Mouse (Mus musculus) kidney, adult 18-20 months (tissue): ENCODE results near the gene Ttc39b.
A peak's percentile ranks its signal among the peaks of the same experiment; 100 is the strongest.
"Not testable (repeated sequence)": the region's sequence is repeated elsewhere in the genome, so short reads cannot be mapped to it uniquely, and the experiment has no call there.

ENCODE experiments used
- DNase-seq: peaks from one replicate; pipeline ENCODE4 v3.0.0; 2021

Gene Ttc39b

GRCm38 (mm10) chr4:83272917-83273615, 51.0 kb downstream of the Ttc39b start:
- no peak for DNase-seq

DNA sequence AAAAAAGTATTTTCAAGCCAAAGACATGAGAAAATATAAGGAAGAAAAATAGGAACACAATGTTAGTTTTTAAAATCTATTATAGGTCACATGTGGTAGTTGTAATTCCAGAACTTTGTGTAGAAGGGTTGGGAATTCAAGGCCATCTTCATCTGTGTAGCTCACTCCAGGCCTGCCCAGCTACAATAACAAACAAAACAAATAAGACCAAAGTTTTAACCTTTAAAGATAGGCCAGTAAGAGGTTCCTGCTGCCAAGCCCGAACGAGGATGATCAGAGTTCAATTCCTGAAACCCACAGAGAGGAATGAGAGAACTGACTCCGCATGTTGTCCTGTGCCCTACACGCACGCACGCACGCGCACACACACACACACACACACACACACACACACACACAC, 53.6 kb downstream of the Ttc39b start:
- no peak for DNase-seq

DNA sequence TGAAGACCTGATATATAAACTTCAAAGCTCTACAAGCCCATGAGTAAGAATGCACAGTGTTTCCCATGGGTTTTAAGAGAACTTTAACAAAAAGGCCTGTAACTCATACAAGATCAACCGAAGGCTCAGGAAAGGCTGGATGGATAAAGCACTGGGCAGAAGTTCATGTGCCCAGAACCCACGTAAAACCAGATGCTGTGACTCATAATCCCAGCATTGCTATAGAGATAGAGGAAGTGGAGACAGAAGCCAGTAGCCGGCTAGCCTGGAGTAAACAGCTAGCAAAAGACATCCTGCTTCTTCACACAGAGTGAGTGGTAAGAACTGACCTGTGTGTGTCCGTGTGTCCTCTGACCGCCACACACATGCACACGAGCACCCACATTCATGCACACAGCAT, 54.4 kb downstream of the Ttc39b start:
- DNase-seq: no peak

GRCm38 (mm10) chr4:83265926-83266692, 57.9 kb downstream of the Ttc39b start:
- DNase-seq: no peak

GRCm38 (mm10) chr4:83264832-83265231, 59.2 kb downstream of the Ttc39b start:
- DNase-seq: no peak

- DNase-seq: peak; percentile 40
Measured at GRCm38 (mm10) chr4:83261998-83262397, 62.1 kb downstream of the Ttc39b start.

GRCm38 (mm10) chr4:83259690-83260089, 64.4 kb downstream of the Ttc39b start:
- DNase-seq: no peak

DNA sequence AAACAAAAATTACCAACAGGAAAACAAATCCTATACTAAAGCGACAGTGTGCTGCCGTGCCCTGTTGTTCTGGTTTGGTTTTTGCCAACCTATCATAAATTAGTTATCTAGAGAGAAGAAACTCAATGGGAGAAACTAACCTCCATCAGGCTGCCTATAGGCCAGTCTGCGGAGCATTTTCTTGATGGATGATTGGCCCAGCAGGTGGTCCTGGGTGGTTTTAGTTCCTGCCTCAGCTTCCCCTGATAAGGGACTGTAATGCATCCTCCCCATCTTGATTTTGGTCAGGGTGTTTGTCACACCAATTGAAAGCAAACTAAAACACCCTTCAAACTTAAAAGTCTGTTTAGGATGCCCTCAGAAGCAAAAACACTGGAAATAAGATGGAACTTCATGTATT, 65.8 kb downstream of the Ttc39b start:
- no peak for DNase-seq

- no peak for DNase-seq
Measured at GRCm38 (mm10) chr4:83257279-83258260, 66.5 kb downstream of the Ttc39b start.

GRCm38 (mm10) chr4:83256779-83257178, 67.3 kb downstream of the Ttc39b start:
- DNase-seq: peak; percentile 38

DNA sequence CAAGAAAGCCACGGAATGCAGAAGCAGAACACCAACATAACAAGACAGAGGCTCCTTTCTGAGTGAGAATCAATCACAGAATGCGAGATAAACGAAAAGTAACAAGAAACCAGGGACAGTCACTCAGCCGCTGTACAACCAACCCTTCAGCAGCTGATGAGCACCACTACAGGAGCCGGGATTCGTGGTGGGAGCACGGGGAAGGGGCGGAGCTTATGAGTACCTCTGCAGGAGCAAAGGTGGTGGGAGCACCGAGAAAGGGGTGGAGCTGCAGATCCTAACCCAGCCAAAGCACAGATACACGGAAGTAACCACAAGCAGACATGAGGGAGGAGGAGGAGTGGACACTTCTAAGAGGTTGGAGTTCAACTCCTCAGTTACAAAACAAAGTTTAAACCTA, 69.1 kb downstream of the Ttc39b start:
- no peak for DNase-seq

DNA sequence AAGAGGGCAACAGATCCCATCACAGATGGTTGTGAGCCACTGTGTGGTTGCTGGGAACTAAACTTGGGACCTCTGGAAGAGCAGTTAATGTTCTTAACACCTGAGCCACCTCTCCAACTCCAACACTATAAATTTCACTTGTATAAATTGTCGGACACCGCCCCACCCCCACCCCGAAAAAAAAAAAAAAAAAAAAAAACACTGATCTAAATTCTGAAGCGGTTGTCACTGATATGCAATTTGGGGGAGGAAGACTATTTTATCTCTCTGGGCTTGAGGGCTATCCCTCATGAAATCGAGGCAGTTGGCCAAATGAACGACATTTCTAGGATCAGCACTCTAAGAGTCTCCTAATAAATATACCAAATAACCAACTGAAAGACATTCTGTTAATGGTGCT, 70.4 kb downstream of the Ttc39b start:
- no peak for DNase-seq

DNA sequence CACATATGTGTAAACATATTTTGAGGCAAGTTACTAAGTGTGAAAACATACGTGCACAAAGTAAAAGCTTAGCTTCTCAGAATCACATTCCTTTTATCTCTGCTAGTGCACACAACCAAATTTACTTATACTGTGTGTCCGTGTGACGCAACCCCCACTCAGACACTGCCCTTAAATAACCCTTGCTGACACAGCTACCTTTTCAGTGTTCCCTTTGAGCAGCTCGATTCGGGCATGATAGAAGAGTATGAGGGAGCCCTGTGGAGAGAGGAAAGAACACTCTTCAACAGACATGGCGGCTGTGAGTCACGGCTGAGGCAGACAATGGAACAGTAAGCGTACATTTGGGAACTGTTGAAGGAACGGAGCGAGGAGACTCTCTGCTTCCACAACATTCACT, 80.3 kb downstream of the Ttc39b start:
- DNase-seq: no peak

- DNase-seq: no peak
Measured at GRCm38 (mm10) chr4:83241630-83242029, 82.4 kb downstream of the Ttc39b start.

DNA sequence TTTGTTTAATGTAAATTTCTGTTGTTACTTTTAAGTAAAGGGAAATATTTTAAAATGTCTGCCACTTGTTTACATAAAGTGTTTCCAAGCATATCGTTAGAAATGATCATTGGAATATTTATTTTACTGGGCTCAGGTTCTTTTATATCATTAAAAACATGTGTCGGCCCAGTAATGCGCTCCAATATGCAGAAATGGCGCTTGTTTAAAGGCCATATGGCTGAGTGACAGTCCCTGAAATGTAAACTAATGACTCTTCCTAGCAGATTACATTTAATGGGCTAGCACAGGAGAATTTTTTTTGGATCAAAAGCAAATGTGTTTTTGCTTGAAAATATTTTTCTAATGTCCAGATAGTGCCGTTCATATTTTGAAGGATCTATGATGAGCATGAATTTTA, 86.4 kb downstream of the Ttc39b start:
- no peak for DNase-seq

DNA sequence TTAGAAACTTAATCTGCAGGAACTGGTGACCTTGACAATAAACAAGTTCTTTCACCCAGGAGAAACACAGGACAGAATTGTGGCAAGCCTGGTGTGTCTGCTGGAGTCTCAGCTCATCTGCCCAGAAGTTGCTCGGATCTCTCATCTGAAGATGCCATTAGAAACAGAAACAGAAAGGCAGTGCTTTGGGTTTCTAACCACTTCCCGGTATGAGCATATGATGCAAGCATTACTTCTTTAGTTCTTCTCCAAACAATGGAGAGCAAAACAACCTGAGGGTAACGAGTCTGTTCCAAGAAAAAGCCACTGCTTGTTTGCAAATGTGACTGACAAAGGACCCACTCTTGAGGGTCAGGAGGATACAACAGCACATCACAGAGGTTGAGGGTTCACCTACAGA, 88.8 kb downstream of the Ttc39b start:
- not testable (repeated sequence) for DNase-seq

DNA sequence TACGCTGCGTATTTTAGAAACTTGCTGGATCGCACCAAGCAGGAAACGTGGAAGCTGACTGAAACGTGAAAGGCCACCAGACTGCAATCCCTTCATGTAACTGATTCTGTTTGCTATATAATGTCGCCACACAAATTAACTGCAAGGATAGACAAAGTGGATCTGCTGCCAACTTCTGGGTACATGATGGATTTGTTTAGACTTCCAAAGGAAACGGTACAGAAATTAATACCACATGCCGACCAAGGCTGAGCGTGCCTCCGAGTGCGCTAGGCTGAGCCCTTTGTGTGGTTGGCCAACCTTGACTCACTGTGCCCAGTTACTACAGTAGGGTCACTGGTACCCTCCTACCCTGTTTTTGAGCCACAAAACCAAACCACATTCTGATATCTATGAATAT, 89.3 kb downstream of the Ttc39b start:
- DNase-seq: no peak

DNA sequence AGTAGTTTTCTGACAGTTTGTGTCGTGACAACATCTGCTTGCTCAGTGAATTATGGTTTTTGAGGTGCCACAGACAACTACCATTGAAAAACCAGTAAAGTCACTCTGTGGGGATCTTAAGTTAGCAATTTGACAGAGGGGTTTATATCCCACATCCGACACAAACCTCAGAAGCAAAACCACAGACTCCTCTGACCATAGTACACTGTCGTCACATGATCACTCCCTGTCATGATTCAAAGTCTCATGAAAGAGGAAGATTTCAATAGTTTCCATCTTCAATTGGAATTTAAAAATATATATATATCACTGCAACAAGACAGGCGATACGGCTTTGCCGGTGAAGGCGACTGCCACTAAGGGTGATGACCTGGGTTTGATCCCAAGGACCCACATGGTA, 89.9 kb downstream of the Ttc39b start:
- DNase-seq: no peak

DNA sequence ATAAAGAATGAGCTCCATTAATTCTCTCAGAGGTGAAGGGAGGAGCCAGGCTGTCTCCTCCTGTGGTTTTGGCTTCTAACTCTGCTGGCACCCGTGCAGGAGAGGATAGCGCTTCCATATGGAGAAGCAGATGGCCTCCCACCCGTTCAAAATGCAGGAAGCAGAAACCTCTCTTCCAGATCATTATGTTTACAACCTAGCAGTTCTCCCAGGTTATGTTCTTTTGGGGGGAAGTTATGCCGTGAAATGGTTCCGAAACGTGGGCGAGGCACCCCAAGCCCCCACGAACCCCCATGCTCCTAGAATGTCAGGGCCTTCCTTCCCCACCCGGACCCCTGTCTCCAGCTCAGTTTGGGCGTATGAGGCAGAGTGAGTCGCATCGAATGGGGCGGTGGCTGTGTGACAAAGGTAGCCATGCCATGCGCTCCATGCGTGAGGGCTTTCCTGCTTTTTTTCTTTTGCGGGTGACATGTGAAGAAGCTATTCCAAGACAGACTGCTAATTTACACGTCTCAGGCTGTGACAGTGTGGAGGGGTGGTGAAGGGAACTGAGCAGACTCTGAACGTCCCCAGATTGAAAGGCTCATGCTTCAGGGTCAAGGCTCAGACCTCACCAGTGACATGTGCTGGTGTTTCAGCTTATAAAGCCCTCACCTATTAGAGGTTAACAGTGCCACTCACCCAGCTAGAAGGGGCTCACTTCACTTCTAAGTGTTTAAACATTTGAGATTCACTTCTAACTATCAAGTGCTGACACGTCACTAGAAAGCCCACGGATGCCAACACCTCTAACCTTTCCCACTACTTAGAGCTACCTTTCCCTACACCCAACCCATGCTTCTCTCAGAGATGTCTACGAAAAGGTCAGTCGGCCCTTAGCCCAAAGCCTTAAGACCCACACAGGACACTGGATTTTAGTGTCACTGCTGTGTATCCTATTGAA, 90.6 kb downstream of the Ttc39b start:
- no peak for DNase-seq

GRCm38 (mm10) chr4:83232315-83232880, 91.7 kb downstream of the Ttc39b start:
- DNase-seq: no peak

DNA sequence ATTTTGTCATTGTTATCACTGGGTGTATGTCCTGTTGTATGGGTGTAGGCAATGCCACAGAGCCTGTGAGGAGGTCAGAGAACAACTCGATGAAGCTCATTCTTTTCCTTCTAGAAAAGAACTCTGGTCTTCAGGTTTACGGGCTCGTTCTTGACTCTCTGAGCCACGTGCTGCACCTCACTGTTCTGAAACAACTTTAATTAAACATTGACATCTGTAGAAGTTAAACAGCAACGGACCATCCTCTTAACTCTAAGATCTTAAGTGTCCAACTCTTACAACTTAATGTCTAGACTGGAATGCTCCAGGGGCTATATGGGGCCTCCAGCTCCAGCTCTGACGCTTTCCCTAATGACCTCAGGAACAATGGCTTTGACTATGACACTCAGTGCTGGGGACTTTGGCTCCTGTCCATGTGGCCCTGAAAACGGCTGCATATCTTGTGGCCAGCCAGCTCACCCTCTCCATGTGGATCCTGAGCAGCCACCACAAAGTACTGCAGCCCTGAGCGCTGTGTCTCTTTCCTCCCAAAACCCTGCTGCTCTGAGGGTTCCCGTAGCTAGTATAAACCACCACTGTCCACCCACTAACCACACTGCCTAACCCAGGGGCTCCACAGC, 95.3 kb downstream of the Ttc39b start:
- DNase-seq: no peak
